Mouse (Mus musculus) lung, postnatal 14 days (tissue): Measurements from ENCODE around the gene Hist1h3e.
A peak's percentile ranks its signal among the peaks of the same experiment; 100 is the strongest.
"Not testable (repeated sequence)": the region's sequence is repeated elsewhere in the genome, so short reads cannot be mapped to it uniquely, and the experiment has no call there.

ENCODE experiments used
- DNase-seq: peaks from one replicate; pipeline ENCODE4 v3.0.0; 2021

Hist1h3e gene

DNA sequence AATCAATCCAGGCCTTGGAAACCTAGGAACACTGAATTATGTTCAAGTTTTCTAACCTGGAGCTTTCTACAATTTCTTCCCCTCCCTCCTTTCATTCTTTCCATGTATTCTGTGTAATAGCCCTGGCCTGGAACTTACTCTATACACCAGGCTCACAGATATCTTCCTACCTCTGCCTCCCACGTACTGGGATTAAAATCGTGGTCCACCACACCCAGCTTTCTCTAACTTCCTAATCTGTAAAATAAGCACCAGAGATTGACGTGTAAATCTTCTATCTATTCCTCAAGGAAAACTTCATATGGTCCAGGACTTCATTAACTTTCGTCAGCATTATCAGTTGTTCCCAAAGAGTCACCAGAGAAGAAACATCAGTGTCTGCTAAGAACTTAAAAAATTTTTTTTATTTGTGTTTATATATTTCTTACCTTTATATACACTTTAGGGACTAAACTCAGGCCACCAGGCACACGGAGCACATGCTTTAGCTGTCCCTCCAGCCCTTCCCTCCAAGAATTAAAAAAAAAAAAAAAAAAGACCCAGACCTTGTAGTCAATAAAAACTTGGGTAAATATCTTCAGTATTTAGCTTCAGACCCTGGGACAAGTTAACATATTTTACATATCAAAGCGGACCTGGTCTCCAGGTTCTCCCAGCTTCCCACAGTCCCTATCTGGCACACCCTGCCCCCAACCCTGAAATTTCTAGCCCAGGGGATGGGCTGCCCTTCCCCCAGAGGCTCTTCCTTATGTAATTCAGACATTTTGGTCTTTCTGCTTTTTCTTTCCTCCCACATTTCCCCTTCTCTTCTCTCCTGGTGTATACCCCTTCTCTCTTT, 20.3 kb upstream of the Hist1h3e start:
- DNase-seq = no peak

GRCm38 (mm10) chr13:23581408-23582218, 19.4 kb upstream of the Hist1h3e start, which contains the start of gene Hist1h4d:
Gene Hist1h4d, plus strand, starts transcription at chr13:23581598.
- DNase-seq = peak; percentile 97

- no peak for DNase-seq
These were observed 15.7 kb upstream of the Hist1h3e start for GRCm38 (mm10) chr13:23577835-23578234.

DNA sequence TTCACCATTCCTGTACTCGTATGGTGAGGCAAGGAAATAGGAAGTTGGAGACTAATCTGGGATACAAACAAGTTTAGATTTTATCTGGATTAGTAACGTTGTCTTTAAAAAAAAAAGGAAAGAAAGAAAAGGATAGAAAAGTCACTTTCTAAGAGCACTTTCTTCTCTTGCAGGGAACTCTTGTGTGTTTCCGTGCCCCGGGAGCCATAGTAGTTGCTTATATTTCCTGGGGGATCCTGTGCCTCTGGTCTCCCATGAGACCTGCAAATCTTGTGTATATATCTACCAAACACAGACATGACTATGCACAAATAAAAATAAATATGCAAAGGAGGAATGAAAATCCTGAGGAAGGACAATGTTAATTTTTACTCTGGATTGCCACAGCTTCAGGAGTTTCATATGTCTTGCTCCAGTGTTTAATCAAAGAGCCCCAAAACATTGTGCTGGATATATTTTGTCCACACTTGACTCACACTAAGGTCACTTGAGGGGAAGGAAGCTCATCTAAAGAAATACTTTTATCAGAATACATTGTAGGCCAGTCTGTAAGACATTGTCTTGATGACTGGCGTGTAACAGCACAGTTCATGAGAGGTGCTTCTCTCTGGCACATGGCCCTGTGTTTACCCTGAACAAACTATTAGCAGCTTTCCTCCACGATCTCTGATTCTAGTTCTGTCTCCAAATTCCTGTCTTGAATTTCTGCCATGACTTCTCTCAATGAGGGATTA, 14.9 kb upstream of the Hist1h3e start:
- no peak for DNase-seq

GRCm38 (mm10) chr13:23576351-23576881, 14.2 kb upstream of the Hist1h3e start:
- DNase-seq = no peak

DNA sequence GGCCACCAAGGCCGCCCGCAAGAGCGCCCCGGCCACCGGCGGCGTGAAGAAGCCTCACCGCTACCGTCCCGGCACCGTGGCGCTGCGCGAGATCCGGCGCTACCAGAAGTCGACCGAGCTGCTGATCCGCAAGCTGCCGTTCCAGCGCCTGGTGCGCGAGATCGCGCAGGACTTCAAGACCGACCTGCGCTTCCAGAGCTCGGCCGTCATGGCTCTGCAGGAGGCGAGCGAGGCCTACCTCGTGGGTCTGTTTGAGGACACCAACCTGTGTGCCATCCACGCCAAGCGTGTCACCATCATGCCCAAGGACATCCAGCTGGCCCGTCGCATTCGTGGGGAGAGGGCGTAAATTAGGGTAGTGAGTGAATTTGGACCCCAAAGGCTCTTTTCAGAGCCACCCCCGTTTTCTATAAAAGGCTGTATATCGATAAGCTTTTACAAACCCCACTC, 13.7 kb upstream of the Hist1h3e start:
- DNase-seq = not testable (repeated sequence)

GRCm38 (mm10) chr13:23575271-23575851, 13.2 kb upstream of the Hist1h3e start, which contains the start of gene Hist1h3d:
Gene Hist1h3d, plus strand, starts transcription at chr13:23575763.
- peak; percentile 36 for DNase-seq

GRCm38 (mm10) chr13:23574546-23575170, 12.5 kb upstream of the Hist1h3e start:
- not testable (repeated sequence) for DNase-seq

GRCm38 (mm10) chr13:23573898-23574524, 11.8 kb upstream of the Hist1h3e start, which contains the start of the genes Hist1h2bf and Hist1h2ad:
Gene Hist1h2bf, minus strand, starts transcription at chr13:23574196.
Gene Hist1h2ad, plus strand, starts transcription at chr13:23574381.
- peak; percentile 88 for DNase-seq

DNA sequence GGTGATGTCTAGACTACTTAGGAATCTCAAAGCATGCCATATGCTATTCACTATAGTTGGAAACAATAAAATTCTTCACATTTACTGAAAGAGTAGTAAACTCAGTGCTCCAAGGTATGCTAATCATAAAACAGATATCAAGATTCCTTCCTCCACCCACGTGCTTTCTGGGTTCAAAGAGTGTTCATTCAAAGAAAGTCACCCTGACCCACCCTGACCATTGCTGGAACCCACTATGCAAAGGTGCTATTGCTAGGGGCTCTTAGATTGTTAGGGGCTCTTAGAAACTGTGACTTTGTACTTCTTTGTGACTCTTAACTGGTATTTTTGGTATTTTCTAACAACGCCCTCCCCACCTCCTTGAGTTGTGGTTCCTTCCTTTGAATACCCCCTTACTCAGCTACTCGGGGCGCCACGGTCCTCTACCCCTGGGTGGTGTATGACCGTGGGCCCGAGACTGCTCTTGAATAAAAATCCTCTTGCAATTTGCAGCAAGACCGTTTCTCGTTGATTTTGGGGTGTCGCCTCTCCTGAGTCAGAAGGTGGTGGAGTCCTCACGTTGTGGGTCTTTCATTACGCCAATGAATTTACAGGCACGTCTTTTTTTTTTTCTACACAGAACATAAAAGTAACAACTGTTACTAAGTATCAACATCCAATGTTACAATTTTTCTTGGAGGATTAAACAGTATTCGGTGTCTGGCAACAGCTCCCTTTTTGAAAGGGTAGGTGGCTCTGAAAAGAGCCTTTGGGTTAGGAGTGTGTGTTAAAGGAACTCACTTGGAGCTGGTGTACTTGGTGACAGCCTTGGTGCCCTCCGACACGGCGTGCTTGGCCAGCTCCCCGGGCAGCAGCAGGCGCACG, 11.1 kb upstream of the Hist1h3e start:
- not testable (repeated sequence) for DNase-seq

GRCm38 (mm10) chr13:23572218-23573033, 10.3 kb upstream of the Hist1h3e start:
- DNase-seq = no peak

DNA sequence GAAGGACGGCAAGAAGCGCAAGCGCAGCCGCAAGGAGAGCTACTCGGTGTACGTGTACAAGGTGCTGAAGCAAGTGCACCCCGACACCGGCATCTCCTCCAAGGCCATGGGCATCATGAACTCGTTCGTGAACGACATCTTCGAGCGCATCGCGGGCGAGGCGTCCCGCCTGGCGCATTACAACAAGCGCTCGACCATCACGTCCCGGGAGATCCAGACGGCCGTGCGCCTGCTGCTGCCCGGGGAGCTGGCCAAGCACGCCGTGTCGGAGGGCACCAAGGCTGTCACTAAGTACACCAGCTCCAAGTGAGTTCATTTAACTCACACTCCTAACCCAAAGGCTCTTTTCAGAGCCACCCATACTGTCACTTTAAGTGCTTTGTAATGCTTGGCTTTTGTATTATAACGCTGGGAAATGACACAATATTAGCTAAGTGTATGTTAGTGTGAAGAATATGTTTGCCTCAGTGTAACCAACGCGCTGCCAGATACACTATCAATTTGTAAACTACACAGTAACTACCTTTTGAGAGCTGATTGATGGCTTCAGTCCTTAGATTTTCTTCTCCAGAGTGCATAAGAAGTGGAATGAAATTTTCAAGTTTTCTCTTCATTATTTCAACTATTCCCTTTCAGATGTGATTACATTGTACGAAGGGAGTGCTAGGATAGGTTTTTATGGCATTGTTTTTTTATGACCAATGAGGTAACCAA, 9.5 kb upstream of the Hist1h3e start:
- DNase-seq = not testable (repeated sequence)

GRCm38 (mm10) chr13:23571022-23571503, 8.9 kb upstream of the Hist1h3e start, which contains the start of the genes Hist1h2ae and Hist1h2bg:
Gene Hist1h2ae, minus strand, starts transcription at chr13:23571220.
Gene Hist1h2bg, plus strand, starts transcription at chr13:23571396.
- DNase-seq = peak; percentile 50

DNA sequence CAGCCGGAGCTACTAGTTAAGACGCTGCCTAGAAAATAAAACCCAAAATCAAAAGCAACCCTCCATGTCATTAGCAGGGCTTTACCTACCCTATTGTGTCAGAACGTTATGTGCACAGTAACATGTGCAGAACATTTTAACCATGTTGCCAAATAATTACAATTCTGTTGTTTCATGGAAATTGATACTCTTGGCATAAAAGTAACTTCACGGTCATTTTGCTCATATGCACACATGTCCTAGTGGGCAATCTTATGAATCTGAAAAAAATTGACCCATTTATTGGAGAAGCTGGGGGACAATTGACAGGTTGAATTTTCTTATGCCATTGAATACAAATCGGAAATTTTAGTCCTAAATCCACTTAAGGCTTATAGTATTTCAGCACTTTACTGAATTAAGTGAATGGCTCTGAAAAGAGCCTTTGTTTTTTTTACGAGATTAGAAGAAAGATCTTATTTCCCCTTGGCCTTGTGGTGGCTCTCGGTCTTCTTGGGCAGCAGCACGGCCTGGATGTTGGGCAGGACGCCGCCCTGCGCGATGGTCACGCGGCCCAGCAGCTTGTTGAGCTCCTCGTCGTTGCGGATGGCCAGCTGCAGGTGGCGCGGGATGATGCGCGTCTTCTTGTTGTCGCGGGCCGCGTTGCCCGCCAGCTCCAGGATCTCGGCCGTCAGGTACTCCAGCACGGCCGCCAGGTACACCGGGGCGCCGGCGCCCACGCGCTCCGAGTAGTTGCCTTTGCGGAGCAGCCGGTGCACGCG, 8.3 kb upstream of the Hist1h3e start:
- DNase-seq = not testable (repeated sequence)

DNA sequence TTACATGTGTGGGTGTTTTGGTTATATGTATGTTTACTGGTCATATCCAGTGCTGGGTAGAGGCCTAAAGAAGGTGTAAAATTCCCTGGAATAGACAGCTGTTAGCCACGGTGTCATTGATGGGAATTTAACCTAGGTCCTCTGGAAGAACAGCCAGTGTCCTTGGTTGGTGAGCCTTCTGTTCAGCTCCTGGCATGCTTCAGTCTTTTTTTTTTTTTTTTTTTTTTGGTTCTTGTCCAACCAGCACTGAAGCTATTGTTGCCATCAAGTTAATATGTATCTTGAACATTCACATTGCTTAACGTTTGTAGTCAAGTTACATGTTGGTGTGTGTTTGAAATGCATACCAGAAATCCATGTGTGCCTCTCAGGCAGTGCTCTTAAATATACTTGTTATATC, 2.3 kb upstream of the Hist1h3e start:
- no peak for DNase-seq

GRCm38 (mm10) chr13:23562699-23563462, 712 bp upstream of the Hist1h3e start:
- no peak for DNase-seq

DNA sequence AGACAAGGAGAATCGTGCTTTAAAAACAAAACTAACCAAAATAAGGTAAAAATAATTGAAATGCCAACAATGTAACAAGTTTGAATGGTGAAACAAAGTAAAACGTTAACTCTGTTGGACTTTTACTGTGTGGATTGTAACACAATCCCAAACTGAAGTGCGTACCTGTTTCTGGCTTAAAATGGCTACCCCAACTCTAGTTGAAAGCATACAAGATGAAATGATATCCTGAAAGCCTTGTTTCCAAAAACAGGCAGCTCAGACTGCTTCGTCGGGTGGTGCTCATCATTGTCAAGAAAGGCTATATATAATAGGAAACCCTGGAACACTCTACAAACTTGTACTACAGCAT, 662 bp downstream of the Hist1h3e start:
- DNase-seq = not testable (repeated sequence)
